Mouse (Mus musculus): ENCODE results near the gene Pi4ka. TPM values are rescaled to one million over a fixed set of nuclear protein-coding genes. Genes with fewer than 3 reads are reported as not detected.

Pi4ka gene
- 67.4 and 70.4 TPM in 2 replicates for polyA plus RNA-seq (2015; fragmentation: Nextera tagmentation; extraction: Ambion mirVana)

- no peaks in the 10 kb centered on the region for H3K27me3 ChIP-seq (replicated peaks; ENCODE audit: control insufficient read depth, insufficient read depth, low read length)
- H3K36me3 ChIP-seq (ENCODE audit: control insufficient read depth, insufficient read depth): no peaks in the 10 kb centered on the region
- peak within 1 kb of the TSS; percentile 90 for H3K4me3 ChIP-seq (replicated peaks; ENCODE audit: low read length)
- peak; percentile 97 for ATAC-seq
- peak within 1 kb of the TSS; percentile 86 for H3K9ac ChIP-seq (replicated peaks; ENCODE audit: low read depth, low read length)
- peaks cover 24% of the 10 kb centered on the region for H3K4me1 ChIP-seq (replicated peaks; ENCODE audit: control insufficient read depth, insufficient read depth, low read length)
- WGBS: under 1% methylated on average over 52 of the region's 69 CpGs
- peak within 1 kb of the TSS; percentile 79 for H3K27ac ChIP-seq (ENCODE audit: low read length)
- H3K9me3 ChIP-seq (ENCODE audit: control insufficient read depth, low read length): no peaks in the 10 kb centered on the region
- H3K4me2 ChIP-seq (ENCODE audit: low read length): peak within 1 kb of the TSS; percentile 76
These were observed at the start of gene Pi4ka, which contains the start of gene Snap29 for GRCm38 (mm10) chr16:17405736-17406443. Pi4ka (minus strand) TSS chr16:17406314. Snap29 (plus strand) TSS chr16:17405986.

- no peaks in the 10 kb centered on the region for H3K27me3 ChIP-seq (replicated peaks; ENCODE audit: control insufficient read depth, insufficient read depth, low read length)
- H3K4me2 ChIP-seq (ENCODE audit: low read length): peak overlapping the region; percentile 99
- H3K27ac ChIP-seq (ENCODE audit: low read length): peak overlapping the region; percentile 93
- H3K4me1 ChIP-seq (replicated peaks; ENCODE audit: control insufficient read depth, insufficient read depth, low read length): peaks cover 25% of the 10 kb centered on the region
- H3K4me3 ChIP-seq (replicated peaks; ENCODE audit: low read length): peak overlapping the region; percentile 94
- no peaks in the 10 kb centered on the region for H3K36me3 ChIP-seq (ENCODE audit: control insufficient read depth, insufficient read depth)
- peak overlapping the region; percentile 96 for H3K9ac ChIP-seq (replicated peaks; ENCODE audit: low read depth, low read length)
- peak; percentile 57; the same call in 1 of the 2 replicates for ATAC-seq
- 0% methylated on average over 24 of the region's 24 CpGs for WGBS
- H3K9me3 ChIP-seq (ENCODE audit: control insufficient read depth, low read length): no peaks in the 10 kb centered on the region
These were observed 46.2 kb upstream of the Pi4ka start for GRCm38 (mm10) chr16:17452373-17452715.

GRCm38 (mm10) chr16:17451541-17452372 lies 45.6 kb upstream of the Pi4ka start, which contains the start of gene Crkl:
Crkl (plus strand) TSS chr16:17451987.
- H3K9ac ChIP-seq (replicated peaks; ENCODE audit: low read depth, low read length): peak within 1 kb of the TSS; percentile 96
- no peaks in the 10 kb centered on the region for H3K27me3 ChIP-seq (replicated peaks; ENCODE audit: control insufficient read depth, insufficient read depth, low read length)
- H3K27ac ChIP-seq (ENCODE audit: low read length): peak within 1 kb of the TSS; percentile 93
- peaks cover 24% of the 10 kb centered on the region for H3K4me1 ChIP-seq (replicated peaks; ENCODE audit: control insufficient read depth, insufficient read depth, low read length)
- peak within 1 kb of the TSS; percentile 99 for H3K4me2 ChIP-seq (ENCODE audit: low read length)
- H3K36me3 ChIP-seq (ENCODE audit: control insufficient read depth, insufficient read depth): no peaks in the 10 kb centered on the region
- peak within 1 kb of the TSS; percentile 94 for H3K4me3 ChIP-seq (replicated peaks; ENCODE audit: low read length)
- H3K9me3 ChIP-seq (ENCODE audit: control insufficient read depth, low read length): no peaks in the 10 kb centered on the region
- WGBS: under 1% methylated on average over 63 of the region's 63 CpGs
- peak; percentile 97 for ATAC-seq

- Histone ChIP-seq H3K4me1 (replicated peaks; ENCODE audit: control insufficient read depth, insufficient read depth, low read length) (no peaks in the 10 kb centered on the region), H3K4me2 (ENCODE audit: low read length) (no peak overlapping the region), H3K27ac (ENCODE audit: low read length) (no peak overlapping the region), H3K27me3 (replicated peaks; ENCODE audit: control insufficient read depth, insufficient read depth, low read length) (no peaks in the 10 kb centered on the region), H3K36me3 (ENCODE audit: control insufficient read depth, insufficient read depth) (peaks cover 12% of the 10 kb centered on the region), H3K4me3 (replicated peaks; ENCODE audit: low read length) (no peak overlapping the region), H3K9ac (replicated peaks; ENCODE audit: low read depth, low read length) (no peak overlapping the region), H3K9me3 (ENCODE audit: control insufficient read depth, low read length) (no peaks in the 10 kb centered on the region)
- WGBS: 70% methylated on average over 2 of the region's 2 CpGs
- ATAC-seq: no peak
These were observed 26.5 kb upstream of the Pi4ka start for GRCm38 (mm10) chr16:17432576-17432975.

- H3K4me1 ChIP-seq (replicated peaks; ENCODE audit: control insufficient read depth, insufficient read depth, low read length): no peaks in the 10 kb centered on the region
- ATAC-seq: no peak
- H3K4me2 ChIP-seq (ENCODE audit: low read length): no peak overlapping the region
- peaks cover 32% of the 10 kb centered on the region for H3K36me3 ChIP-seq (ENCODE audit: control insufficient read depth, insufficient read depth)
- H3K9me3 ChIP-seq (ENCODE audit: control insufficient read depth, low read length): no peaks in the 10 kb centered on the region
- no peaks in the 10 kb centered on the region for H3K27me3 ChIP-seq (replicated peaks; ENCODE audit: control insufficient read depth, insufficient read depth, low read length)
- no peak overlapping the region for H3K9ac ChIP-seq (replicated peaks; ENCODE audit: low read depth, low read length)
- WGBS: 78% methylated on average over 3 of the region's 3 CpGs
- H3K27ac ChIP-seq (ENCODE audit: low read length): no peak overlapping the region
- H3K4me3 ChIP-seq (replicated peaks; ENCODE audit: low read length): no peak overlapping the region
These were observed 16.9 kb upstream of the Pi4ka start for GRCm38 (mm10) chr16:17423021-17423420.

GRCm38 (mm10) chr16:17410209-17410608 lies 4.1 kb upstream of the Pi4ka start:
- no peak overlapping the region for H3K27ac ChIP-seq (ENCODE audit: low read length)
- no peaks in the 10 kb centered on the region for H3K27me3 ChIP-seq (replicated peaks; ENCODE audit: control insufficient read depth, insufficient read depth, low read length)
- H3K4me3 ChIP-seq (replicated peaks; ENCODE audit: low read length): no peak overlapping the region
- H3K4me1 ChIP-seq (replicated peaks; ENCODE audit: control insufficient read depth, insufficient read depth, low read length): peaks cover 10% of the 10 kb centered on the region
- H3K4me2 ChIP-seq (ENCODE audit: low read length): no peak overlapping the region
- H3K9me3 ChIP-seq (ENCODE audit: control insufficient read depth, low read length): no peaks in the 10 kb centered on the region
- no peak for ATAC-seq
- no peaks in the 10 kb centered on the region for H3K36me3 ChIP-seq (ENCODE audit: control insufficient read depth, insufficient read depth)
- no peak overlapping the region for H3K9ac ChIP-seq (replicated peaks; ENCODE audit: low read depth, low read length)
- 82% methylated on average over 4 of the region's 4 CpGs for WGBS

- H3K36me3 ChIP-seq (ENCODE audit: control insufficient read depth, insufficient read depth): no peaks in the 10 kb centered on the region
- peaks cover 21% of the 10 kb centered on the region for H3K4me1 ChIP-seq (replicated peaks; ENCODE audit: control insufficient read depth, insufficient read depth, low read length)
- no peak overlapping the region for H3K9ac ChIP-seq (replicated peaks; ENCODE audit: low read depth, low read length)
- no peak for ATAC-seq
- H3K9me3 ChIP-seq (ENCODE audit: control insufficient read depth, low read length): no peaks in the 10 kb centered on the region
- no peak overlapping the region for H3K4me3 ChIP-seq (replicated peaks; ENCODE audit: low read length)
- H3K27ac ChIP-seq (ENCODE audit: low read length): no peak overlapping the region
- H3K27me3 ChIP-seq (replicated peaks; ENCODE audit: control insufficient read depth, insufficient read depth, low read length): no peaks in the 10 kb centered on the region
- WGBS: 87% methylated on average over 2 of the region's 2 CpGs
- no peak overlapping the region for H3K4me2 ChIP-seq (ENCODE audit: low read length)
These were observed 2.9 kb upstream of the Pi4ka start for GRCm38 (mm10) chr16:17409046-17409445.

GRCm38 (mm10) chr16:17406512-17407231 lies 558 bp upstream of the Pi4ka start:
- WGBS: 33% methylated on average over 9 of the region's 9 CpGs
- Histone ChIP-seq H3K4me1 (replicated peaks; ENCODE audit: control insufficient read depth, insufficient read depth, low read length) (peaks cover 24% of the 10 kb centered on the region), H3K36me3 (ENCODE audit: control insufficient read depth, insufficient read depth) (no peaks in the 10 kb centered on the region), H3K4me3 (replicated peaks; ENCODE audit: low read length) (peak overlapping the region; percentile 90), H3K9ac (replicated peaks; ENCODE audit: low read depth, low read length) (peak overlapping the region; percentile 86), H3K9me3 (ENCODE audit: control insufficient read depth, low read length) (no peaks in the 10 kb centered on the region), H3K4me2 (ENCODE audit: low read length) (peak overlapping the region; percentile 67), H3K27ac (ENCODE audit: low read length) (no peak overlapping the region; the same call in none of the 2 replicates), H3K27me3 (replicated peaks; ENCODE audit: control insufficient read depth, insufficient read depth, low read length) (no peaks in the 10 kb centered on the region)
- ATAC-seq: no peak

- no peaks in the 10 kb centered on the region for H3K9me3 ChIP-seq (ENCODE audit: control insufficient read depth, low read length)
These were observed 830 bp downstream of the Pi4ka start for GRCm38 (mm10) chr16:17405271-17405696.

More at GRCm38 (mm10) chr16:17405271-17405696, 830 bp downstream of the Pi4ka start:
- 1% methylated on average over 22 of the region's 22 CpGs for WGBS
- Histone ChIP-seq H3K9ac (replicated peaks; ENCODE audit: low read depth, low read length) (peak overlapping the region; percentile 69), H3K4me1 (replicated peaks; ENCODE audit: control insufficient read depth, insufficient read depth, low read length) (peaks cover 24% of the 10 kb centered on the region), H3K4me2 (ENCODE audit: low read length) (peak overlapping the region; percentile 76), H3K27ac (ENCODE audit: low read length) (peak overlapping the region; percentile 75), H3K36me3 (ENCODE audit: control insufficient read depth, insufficient read depth) (no peaks in the 10 kb centered on the region), H3K27me3 (replicated peaks; ENCODE audit: control insufficient read depth, insufficient read depth, low read length) (no peaks in the 10 kb centered on the region), H3K4me3 (replicated peaks; ENCODE audit: low read length) (peak overlapping the region; percentile 90)
- peak; percentile 82 for ATAC-seq

All from forebrain, embryonic 16.5 days (tissue).